Comparison of ENCODE assay signal across 7 mouse cellular contexts in the genomic region with DNA sequence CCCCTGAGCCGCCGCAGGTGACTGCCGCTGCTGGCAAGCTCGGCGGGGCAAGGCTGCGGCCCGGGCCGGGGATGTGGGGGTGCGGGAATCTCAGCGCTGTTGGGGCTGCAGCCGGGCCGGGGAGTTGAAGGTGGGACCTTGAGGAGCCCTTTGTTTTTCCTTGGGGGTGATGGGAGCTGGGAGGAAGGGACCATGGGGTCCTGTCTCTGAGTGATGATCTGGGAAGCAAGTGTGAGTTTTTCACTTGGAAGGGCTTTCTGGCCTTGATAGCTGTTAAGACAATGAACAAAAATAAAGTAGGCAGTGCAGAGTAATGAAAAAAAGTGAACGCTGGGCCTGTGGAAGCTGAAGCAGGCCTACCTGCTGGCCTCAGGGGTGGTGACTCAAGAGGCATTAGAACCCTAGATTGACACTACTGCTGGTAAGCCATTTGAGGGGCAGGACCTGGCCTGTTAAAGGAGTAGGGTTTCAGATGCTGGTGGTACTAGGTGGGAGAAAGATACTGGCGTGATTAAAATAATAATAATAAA. TPM values are rescaled to one million over a fixed set of nuclear protein-coding genes. Genes with fewer than 3 reads are reported as not detected.
A peak's percentile ranks its signal among the peaks of the same experiment; 100 is the strongest.
DNase-seq lines count a peak whose midpoint lies in the region; ATAC-seq lines count a peak whose summit lies in the region.

No protein-coding gene starts in this region.

- no peak for ATAC-seq in megakaryocyte, adult 5-6 weeks (ENCODE audit: poor library complexity, severe bottlenecking)
- no peak for ATAC-seq in forebrain, embryonic 12.5 days (ENCODE audit: low FRiP score)
- no peak for ATAC-seq in intestine, embryonic 15.5 days
- ATAC-seq in neural tube, embryonic 15.5 days (ENCODE audit: low FRiP score), result no peak

- H3K27me3 ChIP-seq in megakaryocyte, embryonic 14.5 days (replicated peaks), result peaks cover 85% of the 10 kb centered on the region
- peaks cover 77% of the 10 kb centered on the region for H3K27me3 ChIP-seq in forebrain, embryonic 12.5 days
- H3K27me3 ChIP-seq in intestine, embryonic 15.5 days (replicated peaks), result peaks cover 57% of the 10 kb centered on the region
- peaks cover 33% of the 10 kb centered on the region for H3K27me3 ChIP-seq in neural tube, embryonic 15.5 days (replicated peaks)

- H3K9ac ChIP-seq in forebrain, embryonic 12.5 days, result peak overlapping the region; percentile 55
- H3K9ac ChIP-seq in intestine, embryonic 15.5 days, result peak overlapping the region; percentile 56
- peak overlapping the region; percentile 62 for H3K9ac ChIP-seq in neural tube, embryonic 15.5 days (replicated peaks)

- H3K4me1 ChIP-seq in megakaryocyte, embryonic 14.5 days, result peaks cover 46% of the 10 kb centered on the region
- H3K4me1 ChIP-seq in forebrain, embryonic 12.5 days, result peaks cover 34% of the 10 kb centered on the region
- peaks cover 24% of the 10 kb centered on the region for H3K4me1 ChIP-seq in intestine, embryonic 15.5 days (replicated peaks)
- H3K4me1 ChIP-seq in neural tube, embryonic 15.5 days, result peaks cover 48% of the 10 kb centered on the region

- H3K9me3 ChIP-seq in megakaryocyte, embryonic 14.5 days, result peaks cover 4% of the 10 kb centered on the region; the same call in 1 of the 2 replicates
- no peaks in the 10 kb centered on the region for H3K9me3 ChIP-seq in forebrain, embryonic 12.5 days
- H3K9me3 ChIP-seq in intestine, embryonic 15.5 days, result no peaks in the 10 kb centered on the region
- H3K9me3 ChIP-seq in neural tube, embryonic 15.5 days (replicated peaks), result no peaks in the 10 kb centered on the region

- WGBS in forebrain, embryonic 12.5 days, result 7% methylated on average over 14 of the region's 14 CpGs
- WGBS in intestine, embryonic 15.5 days, result 8% methylated on average over 14 of the region's 14 CpGs
- 8% methylated on average over 14 of the region's 14 CpGs for WGBS in neural tube, embryonic 15.5 days

- H3K36me3 ChIP-seq in megakaryocyte, embryonic 14.5 days (replicated peaks; ENCODE audit: low read length), result no peaks in the 10 kb centered on the region
- H3K36me3 ChIP-seq in forebrain, embryonic 12.5 days (replicated peaks), result no peaks in the 10 kb centered on the region
- no peaks in the 10 kb centered on the region for H3K36me3 ChIP-seq in intestine, embryonic 15.5 days
- H3K36me3 ChIP-seq in neural tube, embryonic 15.5 days, result no peaks in the 10 kb centered on the region

- H3K4me3 ChIP-seq in megakaryocyte, embryonic 14.5 days (replicated peaks), result peak overlapping the region; percentile 91
- peak overlapping the region; percentile 50 for H3K4me3 ChIP-seq in forebrain, embryonic 12.5 days (replicated peaks)
- H3K4me3 ChIP-seq in intestine, embryonic 15.5 days (replicated peaks), result peak overlapping the region; percentile 59
- H3K4me3 ChIP-seq in neural tube, embryonic 15.5 days (replicated peaks), result peak overlapping the region; percentile 64

- intact Hi-C loops in left cerebral cortex, postnatal 14 days (cut with DNase I), result loop anchor here (10.0 kb wide), 1 partner anchor 128 kb away; no protein-coding TSS in a partner anchor

- peak overlapping the region; percentile 97 for H3K4me2 ChIP-seq in forebrain, embryonic 12.5 days
- H3K4me2 ChIP-seq in intestine, embryonic 15.5 days (replicated peaks), result peak overlapping the region; percentile 92
- peak overlapping the region; percentile 85 for H3K4me2 ChIP-seq in neural tube, embryonic 15.5 days

- no peak for DNase-seq in right cerebral cortex, postnatal 14 days
- no peak for DNase-seq in left cerebral cortex, postnatal 14 days (ENCODE audit: low spot score in 2 of 2)

- no peak overlapping the region for H3K27ac ChIP-seq in forebrain, embryonic 12.5 days
- H3K27ac ChIP-seq in intestine, embryonic 15.5 days, result peak overlapping the region; percentile 77
- peak overlapping the region; percentile 87 for H3K27ac ChIP-seq in neural tube, embryonic 15.5 days (replicated peaks)

RNA-seq across cellular contexts. Expression of gene Fgf9, which starts 6.4 kb away (rescaled TPM):
- not detected in 2 replicates for polyA plus RNA-seq in megakaryocyte, embryonic 14.5 days (2012; ENCODE audit: insufficient read depth, low replicate concordance)
- not detected in 2 replicates for total RNA-seq in megakaryocyte, adult 5-6 weeks (2015)
- total RNA-seq in megakaryocyte, adult 5-6 weeks (2017), result not detected in 2 replicates
- 2.8 and 3.8 TPM in 2 replicates for polyA plus RNA-seq in forebrain, embryonic 12.5 days (2016; fragmentation: Nextera tagmentation; extraction: Ambion mirVana)
- 17.1 and 19.3 TPM in 2 replicates for polyA plus RNA-seq in intestine, embryonic 15.5 days (2015; fragmentation: Nextera tagmentation; extraction: Ambion mirVana)
- polyA plus RNA-seq in neural tube, embryonic 15.5 days (2015; fragmentation: Nextera tagmentation; extraction: Ambion mirVana), result 24.9 and 25.9 TPM in 2 replicates
- total RNA-seq in left cerebral cortex, postnatal 14 days (2021), result 10 to 100 TPM; 20.9 to 22.2 TPM
